Mouse (Mus musculus) bone marrow, adult 2 months (tissue): ENCODE results near the gene Aven.

ENCODE experiments used
- CTCF ChIP-seq: fragments of 200-500 bp; IDR thresholded peaks from 2 replicates; pipeline ENCODE4 v1.5.1; 2011; ENCODE audit warnings: low read length, control low read depth; ENCODE audit not compliant: control insufficient read depth, insufficient read depth
- POLR2A ChIP-seq: fragments of 200-500 bp; IDR thresholded peaks from 2 replicates; pipeline ENCODE4 v1.6.1; 2011; ENCODE audit warnings: low read depth, mild to moderate bottlenecking, control low read depth, low read length, borderline replicate concordance; ENCODE audit not compliant: control insufficient read depth

DNA sequence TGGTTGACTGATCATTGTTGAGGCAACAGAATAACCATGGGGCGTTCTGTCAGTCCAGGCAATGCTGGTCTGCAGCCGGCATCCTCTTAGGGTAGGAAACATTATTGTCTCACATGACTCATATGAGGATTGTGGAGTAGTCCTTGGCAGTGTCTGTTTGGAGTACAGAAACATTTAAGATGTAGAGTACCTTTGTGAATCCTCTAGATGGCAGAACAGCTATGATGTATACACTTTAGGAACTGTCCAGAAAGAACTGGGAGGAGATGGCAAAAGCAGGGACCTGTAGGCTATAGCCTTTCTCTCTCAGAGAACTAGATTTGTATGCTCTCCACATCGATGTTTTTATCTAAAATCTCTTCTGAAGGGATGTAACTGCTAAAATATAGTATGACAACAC is 34.2 kb downstream of the Aven start:
- no peak for TF ChIP-seq CTCF
- no peak for TF ChIP-seq POLR2A
